ENCODE assay signal across 8 mouse cellular contexts in the genomic region with DNA sequence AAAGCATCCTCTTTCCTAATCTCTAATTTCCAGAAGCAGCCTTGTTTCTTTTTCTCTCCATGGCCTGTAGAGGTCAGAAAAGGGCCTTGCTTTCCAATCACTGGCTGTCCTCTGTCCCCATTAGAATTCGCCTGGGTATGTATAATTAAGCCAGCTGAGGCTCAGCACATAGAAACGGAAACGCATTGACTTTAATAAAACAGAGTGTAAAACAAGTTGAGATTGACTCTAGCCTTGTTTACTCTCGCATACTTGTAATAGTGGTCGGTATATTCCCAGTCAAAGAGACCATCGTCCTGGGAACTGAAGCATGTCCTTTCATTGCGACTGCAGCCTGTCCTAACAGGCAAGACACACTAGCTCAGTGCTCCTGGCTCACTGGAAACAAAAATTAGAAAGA.
DNase-seq lines count a peak whose midpoint lies in the region; ATAC-seq and TF ChIP-seq lines count a peak whose summit lies in the region.

No protein-coding gene starts in this region.

- no peaks in the 10 kb centered on the region for H3K27me3 ChIP-seq in heart, embryonic 16.5 days (ENCODE audit: control insufficient read depth, insufficient read depth, low read length)
- no peaks in the 10 kb centered on the region for H3K27me3 ChIP-seq in heart, embryonic 12.5 days (replicated peaks)
- no peaks in the 10 kb centered on the region for H3K27me3 ChIP-seq in kidney, postnatal 0 days (ENCODE audit: insufficient read depth, low read length)

- no peak overlapping the region for H3K4me3 ChIP-seq in heart, embryonic 16.5 days (ENCODE audit: low read length)
- no peak overlapping the region for H3K4me3 ChIP-seq in heart, embryonic 12.5 days
- H3K4me3 ChIP-seq in kidney, postnatal 0 days (replicated peaks; ENCODE audit: low read depth, low read length): no peak overlapping the region

- 34% methylated on average over 7 of the region's 7 CpGs for WGBS in heart, embryonic 16.5 days
- WGBS in heart, embryonic 12.5 days: 41% methylated on average over 7 of the region's 7 CpGs
- WGBS in kidney, postnatal 0 days: 11% methylated on average over 7 of the region's 7 CpGs

- no peaks in the 10 kb centered on the region for H3K9me3 ChIP-seq in heart, embryonic 16.5 days (replicated peaks; ENCODE audit: control insufficient read depth, low read length)
- H3K9me3 ChIP-seq in heart, embryonic 12.5 days (replicated peaks): no peaks in the 10 kb centered on the region
- H3K9me3 ChIP-seq in kidney, postnatal 0 days (replicated peaks; ENCODE audit: low read length): no peaks in the 10 kb centered on the region

- H3K9ac ChIP-seq in heart, embryonic 16.5 days (ENCODE audit: low read length): no peak overlapping the region
- H3K9ac ChIP-seq in heart, embryonic 12.5 days: no peak overlapping the region
- no peak overlapping the region for H3K9ac ChIP-seq in kidney, postnatal 0 days (ENCODE audit: low read depth, low read length)

- H3K4me2 ChIP-seq in heart, embryonic 16.5 days (ENCODE audit: low read depth, low read length): no peak overlapping the region
- no peak overlapping the region for H3K4me2 ChIP-seq in heart, embryonic 12.5 days
- peak overlapping the region; percentile 11; the same call in 1 of the 2 replicates for H3K4me2 ChIP-seq in kidney, postnatal 0 days (ENCODE audit: low read length)

- no peak overlapping the region for H3K27ac ChIP-seq in heart, embryonic 16.5 days (ENCODE audit: low read length)
- H3K27ac ChIP-seq in heart, embryonic 12.5 days (ENCODE audit: poor library complexity, severe bottlenecking): no peak overlapping the region
- no peak overlapping the region for H3K27ac ChIP-seq in kidney, postnatal 0 days

- TF ChIP-seq CTCF in kidney, postnatal 0 days (IDR thresholded peaks at IDR 0.05; ENCODE audit: low read depth): peak; percentile 72

- no peaks in the 10 kb centered on the region for H3K36me3 ChIP-seq in heart, embryonic 16.5 days (ENCODE audit: control insufficient read depth, insufficient read depth)
- H3K36me3 ChIP-seq in heart, embryonic 12.5 days: no peaks in the 10 kb centered on the region
- H3K36me3 ChIP-seq in kidney, postnatal 0 days (ENCODE audit: insufficient read depth, low read length): no peaks in the 10 kb centered on the region

- ATAC-seq in heart, embryonic 16.5 days (replicated peaks; ENCODE audit: extremely low read depth, insufficient read depth, low FRiP score): 0 out of 2 replicates have a peak, but pooled peaks have one; percentile 49
- ATAC-seq in heart, embryonic 12.5 days (ENCODE audit: insufficient number of reproducible peaks, low FRiP score): no peak
- peak; percentile 71 for ATAC-seq in common myeloid progenitor, adult 5-6 weeks (replicated peaks; ENCODE audit: low read depth, poor library complexity, severe bottlenecking)
- no peak for ATAC-seq in kidney, postnatal 0 days (replicated peaks; ENCODE audit: low FRiP score, low read depth)

- peak; percentile 84 for DNase-seq in 416B (ENCODE audit: low read depth)
- DNase-seq in kidney, postnatal 0 days (ENCODE audit: low spot score): peak; percentile 84
- DNase-seq in retina, postnatal 7 days (ENCODE audit: low read depth, low spot score): peak; percentile 29
- no peak for DNase-seq in urinary bladder, postnatal 14 days (ENCODE audit: low spot score)
- DNase-seq in heart, adult 9 months (ENCODE audit: low spot score in 2 of 2): no peak

- H3K4me1 ChIP-seq in heart, embryonic 16.5 days (ENCODE audit: control insufficient read depth, insufficient read depth, low read length): no peaks in the 10 kb centered on the region
- peaks cover 6% of the 10 kb centered on the region; the same call in 1 of the 2 replicates for H3K4me1 ChIP-seq in heart, embryonic 12.5 days (replicated peaks)
- H3K4me1 ChIP-seq in kidney, postnatal 0 days (replicated peaks; ENCODE audit: insufficient read depth, low read length): peaks cover 3% of the 10 kb centered on the region; the same call in 1 of the 2 replicates

Comparison
In these comparisons a context has a peak if more than half of its experiments do, and no peak if none do; other contexts are left out.
1. ATAC-seq: peak in heart, embryonic 16.5 days (single experiment) and common myeloid progenitor, adult 5-6 weeks (single experiment); none in heart, embryonic 12.5 days (single experiment) and kidney, postnatal 0 days (single experiment).
2. DNase-seq: peak in 416B (single experiment), kidney, postnatal 0 days (single experiment) and retina, postnatal 7 days (single experiment); none in urinary bladder, postnatal 14 days (single experiment) and heart, adult 9 months (0 of 2).